Mouse (Mus musculus) stomach, embryonic 16.5 days (tissue): ENCODE results near the gene Clps. TPM values are rescaled to one million over a fixed set of nuclear protein-coding genes. Genes with fewer than 3 reads are reported as not detected.

ENCODE experiments used
- ATAC-seq: fragments of 200-750 bp; cut with Nextera tagmentation; 2 replicates; pipeline ENCODE4 v1.8.0; 2017; ENCODE audit warnings: moderate number of reproducible peaks, moderate TSS enrichment; ENCODE audit not compliant: insufficient read depth, low FRiP score
- H3K27ac ChIP-seq: fragments of 300-500 bp; sonication (generic); 2 replicates; pipeline ENCODE4 v1.5.1; 2014; ENCODE audit warnings: low read length
- H3K27me3 ChIP-seq: fragments of 300-500 bp; sonication (generic); 2 replicates; pipeline ENCODE4 v1.6.1; 2014; ENCODE audit warnings: low read length, control low read depth, mixed read lengths; ENCODE audit not compliant: control insufficient read depth, insufficient read depth
- H3K36me3 ChIP-seq: fragments of 300-500 bp; sonication (generic); 2 replicates; pipeline ENCODE4 v1.6.1; 2014; ENCODE audit warnings: low read length; ENCODE audit not compliant: control insufficient read depth, insufficient read depth
- H3K4me1 ChIP-seq: fragments of 300-500 bp; sonication (generic); 2 replicates; pipeline ENCODE4 v1.6.1; 2014; ENCODE audit warnings: low read length, control low read depth, mixed read lengths; ENCODE audit not compliant: control insufficient read depth, insufficient read depth
- H3K4me2 ChIP-seq: fragments of 300-500 bp; sonication (generic); 2 replicates; pipeline ENCODE4 v1.6.1; 2014; ENCODE audit warnings: low read depth, low read length, mixed read lengths
- H3K4me3 ChIP-seq: fragments of 300-500 bp; sonication (generic); replicated peaks from 2 replicates; pipeline ENCODE4 v1.5.1; 2014; ENCODE audit warnings: mild to moderate bottlenecking, low read length
- H3K9ac ChIP-seq: fragments of 300-500 bp; sonication (generic); 2 replicates; pipeline ENCODE4 v1.6.1; 2014; ENCODE audit warnings: low read length
- H3K9me3 ChIP-seq: fragments of 300-500 bp; sonication (generic); replicated peaks from 2 replicates; pipeline ENCODE4 v1.6.1; 2016; ENCODE audit warnings: low read length, control low read depth; ENCODE audit not compliant: control insufficient read depth
- WGBS: fragments of 180-500 bp; shearing (Covaris S2); extraction: QIAGEN DNeasy Blood & Tissue Kit; methylation state at CpG from one replicate; pipeline ENCODE4 v1.1.7; 2014; 5-methylcytosine and 5-hydroxymethylcytosine counted together
- polyA plus RNA-seq: library from polyadenylated mRNA; unstranded; fragments of >200 nt; fragmentation: Nextera tagmentation; extraction: Ambion mirVana; gene quantifications from 2 replicates; pipeline ENCODE4 v1.2.1, GENCODE M21; 2015

Gene Clps
- polyA plus RNA-seq, result 3,124 and 3,837 TPM in 2 replicates

GRCm38 (mm10) chr17:28560598-28560997 is at the start of gene Clps:
Gene Clps (minus strand): TSS chr17:28560766.
- Histone ChIP-seq H3K4me2 (peak within 1 kb of the TSS; percentile 12; the same call in 1 of the 2 replicates), H3K9ac (peak within 1 kb of the TSS; percentile 28; the same call in 1 of the 2 replicates), H3K36me3 (no peaks in the 10 kb centered on the region), H3K4me3 (peak within 1 kb of the TSS; percentile 15; the same call in 1 of the 2 replicates), H3K27me3 (no peaks in the 10 kb centered on the region), H3K27ac (peak within 1 kb of the TSS; percentile 68), H3K4me1 (peaks cover 14% of the 10 kb centered on the region), H3K9me3 (no peaks in the 10 kb centered on the region)
- peak; percentile 77; the same call in 1 of the 2 replicates for ATAC-seq
- 60% methylated on average over 4 of the region's 4 CpGs for WGBS

GRCm38 (mm10) chr17:28609543-28609942 is 49.0 kb upstream of the Clps start:
- Histone ChIP-seq H3K9me3 (no peaks in the 10 kb centered on the region), H3K4me2 (no peak overlapping the region), H3K9ac (no peak overlapping the region), H3K4me1 (no peaks in the 10 kb centered on the region), H3K27me3 (no peaks in the 10 kb centered on the region), H3K27ac (no peak overlapping the region), H3K36me3 (peaks cover 11% of the 10 kb centered on the region), H3K4me3 (no peak overlapping the region)
- ATAC-seq, result no peak
- 77% methylated on average over 3 of the region's 3 CpGs for WGBS

- WGBS, result 92% methylated on average over 9 of the region's 9 CpGs
- peaks cover 30% of the 10 kb centered on the region for H3K36me3 ChIP-seq
- ATAC-seq, result no peak
- no peaks in the 10 kb centered on the region for H3K9me3 ChIP-seq
- H3K27ac ChIP-seq, result no peak overlapping the region
- H3K4me1 ChIP-seq, result no peaks in the 10 kb centered on the region
- H3K4me3 ChIP-seq, result no peak overlapping the region
- H3K27me3 ChIP-seq, result no peaks in the 10 kb centered on the region
- no peak overlapping the region for H3K9ac ChIP-seq
- H3K4me2 ChIP-seq, result no peak overlapping the region
These were observed 41.1 kb upstream of the Clps start for GRCm38 (mm10) chr17:28601557-28602250.

- 82% methylated on average over 5 of the region's 5 CpGs for WGBS
- H3K36me3 ChIP-seq, result peaks cover 39% of the 10 kb centered on the region
- no peak overlapping the region for H3K27ac ChIP-seq
- no peaks in the 10 kb centered on the region for H3K4me1 ChIP-seq
- ATAC-seq, result no peak
- no peak overlapping the region for H3K9ac ChIP-seq
- no peak overlapping the region for H3K4me2 ChIP-seq
- no peaks in the 10 kb centered on the region for H3K9me3 ChIP-seq
- H3K4me3 ChIP-seq, result no peak overlapping the region
- no peaks in the 10 kb centered on the region for H3K27me3 ChIP-seq
These were observed 40.2 kb upstream of the Clps start for GRCm38 (mm10) chr17:28600780-28601179.

GRCm38 (mm10) chr17:28593965-28594364 is 33.4 kb upstream of the Clps start:
- Histone ChIP-seq H3K4me3 (no peak overlapping the region), H3K9ac (no peak overlapping the region), H3K4me1 (no peaks in the 10 kb centered on the region), H3K4me2 (no peak overlapping the region), H3K27ac (no peak overlapping the region), H3K27me3 (no peaks in the 10 kb centered on the region), H3K36me3 (peaks cover 46% of the 10 kb centered on the region; the same call in 1 of the 2 replicates), H3K9me3 (no peaks in the 10 kb centered on the region)
- 52% methylated on average over 4 of the region's 4 CpGs for WGBS
- ATAC-seq, result no peak

- no peak overlapping the region for H3K9ac ChIP-seq
- no peaks in the 10 kb centered on the region for H3K27me3 ChIP-seq
- peaks cover 47% of the 10 kb centered on the region; the same call in 1 of the 2 replicates for H3K36me3 ChIP-seq
- H3K9me3 ChIP-seq, result no peaks in the 10 kb centered on the region
- H3K27ac ChIP-seq, result no peak overlapping the region
- peak; percentile 17; the same call in 1 of the 2 replicates for ATAC-seq
- H3K4me1 ChIP-seq, result no peaks in the 10 kb centered on the region
- 17% methylated on average over 4 of the region's 4 CpGs for WGBS
- no peak overlapping the region for H3K4me3 ChIP-seq
- H3K4me2 ChIP-seq, result no peak overlapping the region
These were observed 32.4 kb upstream of the Clps start for GRCm38 (mm10) chr17:28592998-28593397.

GRCm38 (mm10) chr17:28591476-28591875 is 30.9 kb upstream of the Clps start:
- Histone ChIP-seq H3K36me3 (peaks cover 46% of the 10 kb centered on the region), H3K27ac (no peak overlapping the region), H3K4me1 (no peaks in the 10 kb centered on the region), H3K27me3 (no peaks in the 10 kb centered on the region), H3K4me3 (no peak overlapping the region), H3K4me2 (no peak overlapping the region), H3K9me3 (no peaks in the 10 kb centered on the region), H3K9ac (no peak overlapping the region)
- ATAC-seq, result no peak
- WGBS, result 92% methylated on average over 5 of the region's 5 CpGs

- 76% methylated on average over 3 of the region's 3 CpGs for WGBS
- Histone ChIP-seq H3K4me1 (no peaks in the 10 kb centered on the region), H3K27ac (no peak overlapping the region), H3K27me3 (no peaks in the 10 kb centered on the region), H3K9me3 (no peaks in the 10 kb centered on the region), H3K4me2 (no peak overlapping the region), H3K36me3 (peaks cover 39% of the 10 kb centered on the region), H3K4me3 (no peak overlapping the region), H3K9ac (no peak overlapping the region)
- no peak for ATAC-seq
These were observed 30.0 kb upstream of the Clps start for GRCm38 (mm10) chr17:28590596-28590995.

- H3K36me3 ChIP-seq, result peaks cover 39% of the 10 kb centered on the region
- ATAC-seq, result no peak
- 85% methylated on average over 2 of the region's 2 CpGs for WGBS
These were observed 28.0 kb upstream of the Clps start for GRCm38 (mm10) chr17:28588591-28588990.

More at GRCm38 (mm10) chr17:28588591-28588990, 28.0 kb upstream of the Clps start:
- H3K4me1 ChIP-seq, result no peaks in the 10 kb centered on the region
- H3K9me3 ChIP-seq, result no peaks in the 10 kb centered on the region
- H3K27ac ChIP-seq, result no peak overlapping the region
- H3K4me3 ChIP-seq, result no peak overlapping the region
- no peak overlapping the region for H3K4me2 ChIP-seq
- no peak overlapping the region for H3K9ac ChIP-seq
- no peaks in the 10 kb centered on the region for H3K27me3 ChIP-seq
